Mouse (Mus musculus) CH12.LX (cell line): ENCODE data around the gene Eea1. TPM values are rescaled to one million over a fixed set of nuclear protein-coding genes. Genes with fewer than 3 reads are reported as not detected.

Experiments
- polyA plus RNA-seq: library from polyadenylated mRNA; unstranded; fragments of >175 nt; gene quantifications from 2 replicates; pipeline ENCODE4 v1.2.1, GENCODE M21; 2012; ENCODE audit warnings: low read depth; ENCODE audit not compliant: insufficient read length
- total RNA-seq, 2 experiments: library from RNA; depleted of rRNA; stranded (reverse); fragments of 300-350 nt in 1 of 2; fragments of >200 nt in 1 of 2; gene quantifications; 2 replicates each; pipeline ENCODE4 v1.2.3; 2012 to 2014

Eea1 gene
- total and polyA plus RNA-seq, 3 experiments = 13.3 to 15.7 (median 13.3) TPM

Other genes with a start within 250 kb of the Eea1 start
- not detected in 2 replicates for gene Gm33543, start 97.7 kb upstream of the Eea1 start, total RNA-seq (2012; rRNA removed)
- not detected in 2 replicates for gene Gm33543, start 97.7 kb upstream of the Eea1 start, total RNA-seq (2014; rRNA removed)
- not detected in 2 replicates for gene Gm33543, start 97.7 kb upstream of the Eea1 start, polyA plus RNA-seq
- gene Gm5426, start 196.0 kb downstream of the Eea1 start, total RNA-seq (2012; rRNA removed) = not detected in 2 replicates
- not detected in 2 replicates for gene Gm5426, start 196.0 kb downstream of the Eea1 start, total RNA-seq (2014; rRNA removed)
- gene Gm5426, start 196.0 kb downstream of the Eea1 start, polyA plus RNA-seq = not detected in 2 replicates